Mouse (Mus musculus): ENCODE measurements around the gene Slc25a36. TPM values are rescaled to one million over a fixed set of nuclear protein-coding genes. Genes with fewer than 3 reads are reported as not detected.

Slc25a36 gene
- polyA plus RNA-seq, 1 experiment from 2014 or later = 69.3 TPM

GRCm38 (mm10) chr9:97098985-97099384 is 12.0 kb downstream of the Slc25a36 start:
- Histone ChIP-seq H3K36me3 (ENCODE audit: control insufficient read depth, insufficient read depth, low read length) (peaks cover 7% of the 10 kb centered on the region; the same call in 1 of the 2 replicates), H3K27ac (ENCODE audit: low read length) (no peak overlapping the region), H3K4me3 (ENCODE audit: low read depth, low read length) (no peak overlapping the region), H3K4me2 (ENCODE audit: low read length) (no peak overlapping the region), H3K4me1 (ENCODE audit: control insufficient read depth, insufficient read depth, low read length) (0 out of 2 replicates have a peak, but pooled peaks cover 2% of the 10 kb centered on the region), H3K9ac (ENCODE audit: low read depth, low read length) (no peak overlapping the region), H3K27me3 (ENCODE audit: control insufficient read depth, insufficient read depth, low read depth, low read length) (no peaks in the 10 kb centered on the region), H3K9me3 (replicated peaks; ENCODE audit: control insufficient read depth, low read length, poor library complexity, severe bottlenecking) (no peaks in the 10 kb centered on the region)
- ATAC-seq = no peak
- WGBS = 89% methylated on average over 4 of the region's 4 CpGs

GRCm38 (mm10) chr9:97096180-97096579 is 14.8 kb downstream of the Slc25a36 start:
- H3K36me3 ChIP-seq (ENCODE audit: control insufficient read depth, insufficient read depth, low read length) = peaks cover 12% of the 10 kb centered on the region; the same call in 1 of the 2 replicates
- 95% methylated on average over 1 of the region's 1 CpGs for WGBS
- H3K27ac ChIP-seq (ENCODE audit: low read length) = no peak overlapping the region
- H3K4me2 ChIP-seq (ENCODE audit: low read length) = no peak overlapping the region
- 0 out of 2 replicates have a peak, but pooled peaks cover under 1% of the 10 kb centered on the region for H3K4me1 ChIP-seq (ENCODE audit: control insufficient read depth, insufficient read depth, low read length)
- H3K27me3 ChIP-seq (ENCODE audit: control insufficient read depth, insufficient read depth, low read depth, low read length) = no peaks in the 10 kb centered on the region
- no peaks in the 10 kb centered on the region for H3K9me3 ChIP-seq (replicated peaks; ENCODE audit: control insufficient read depth, low read length, poor library complexity, severe bottlenecking)
- H3K9ac ChIP-seq (ENCODE audit: low read depth, low read length) = no peak overlapping the region
- no peak for ATAC-seq
- H3K4me3 ChIP-seq (ENCODE audit: low read depth, low read length) = no peak overlapping the region

- no peak for ATAC-seq
- Histone ChIP-seq H3K36me3 (ENCODE audit: control insufficient read depth, insufficient read depth, low read length) (peaks cover 12% of the 10 kb centered on the region; the same call in 1 of the 2 replicates), H3K27me3 (ENCODE audit: control insufficient read depth, insufficient read depth, low read depth, low read length) (no peaks in the 10 kb centered on the region), H3K9ac (ENCODE audit: low read depth, low read length) (no peak overlapping the region), H3K27ac (ENCODE audit: low read length) (no peak overlapping the region), H3K9me3 (replicated peaks; ENCODE audit: control insufficient read depth, low read length, poor library complexity, severe bottlenecking) (no peaks in the 10 kb centered on the region), H3K4me2 (ENCODE audit: low read length) (no peak overlapping the region), H3K4me1 (ENCODE audit: control insufficient read depth, insufficient read depth, low read length) (no peaks in the 10 kb centered on the region), H3K4me3 (ENCODE audit: low read depth, low read length) (no peak overlapping the region)
These were observed 23.1 kb downstream of the Slc25a36 start for GRCm38 (mm10) chr9:97087850-97088249.

- no peaks in the 10 kb centered on the region for H3K9me3 ChIP-seq (replicated peaks; ENCODE audit: control insufficient read depth, low read length, poor library complexity, severe bottlenecking)
- no peak for ATAC-seq
These were observed 26.3 kb downstream of the Slc25a36 start for GRCm38 (mm10) chr9:97084628-97085027.

GRCm38 (mm10) chr9:97081106-97081862 is 29.7 kb downstream of the Slc25a36 start:
- 89% methylated on average over 4 of the region's 4 CpGs for WGBS
- no peak for ATAC-seq
- no peak overlapping the region for H3K4me3 ChIP-seq (ENCODE audit: low read depth, low read length)

More at GRCm38 (mm10) chr9:97084628-97085027, 26.3 kb downstream of the Slc25a36 start:
- Histone ChIP-seq H3K27me3 (ENCODE audit: control insufficient read depth, insufficient read depth, low read depth, low read length) (no peaks in the 10 kb centered on the region), H3K9ac (ENCODE audit: low read depth, low read length) (no peak overlapping the region), H3K4me3 (ENCODE audit: low read depth, low read length) (no peak overlapping the region), H3K36me3 (ENCODE audit: control insufficient read depth, insufficient read depth, low read length) (peaks cover 7% of the 10 kb centered on the region; the same call in 1 of the 2 replicates), H3K4me1 (ENCODE audit: control insufficient read depth, insufficient read depth, low read length) (no peaks in the 10 kb centered on the region), H3K27ac (ENCODE audit: low read length) (no peak overlapping the region), H3K4me2 (ENCODE audit: low read length) (no peak overlapping the region)
- whole genome bisulfite sequencing = 94% methylated on average over 2 of the region's 2 CpGs

GRCm38 (mm10) chr9:97069911-97070310 is 41.0 kb downstream of the Slc25a36 start:
- peaks cover 4% of the 10 kb centered on the region; the same call in 1 of the 2 replicates for H3K4me1 ChIP-seq (ENCODE audit: control insufficient read depth, insufficient read depth, low read length)
- WGBS = 82% methylated on average over 5 of the region's 5 CpGs
- H3K4me3 ChIP-seq (ENCODE audit: low read depth, low read length) = no peak overlapping the region
- H3K9me3 ChIP-seq (replicated peaks; ENCODE audit: control insufficient read depth, low read length, poor library complexity, severe bottlenecking) = no peaks in the 10 kb centered on the region
- H3K27ac ChIP-seq (ENCODE audit: low read length) = no peak overlapping the region
- H3K36me3 ChIP-seq (ENCODE audit: control insufficient read depth, insufficient read depth, low read length) = no peaks in the 10 kb centered on the region
- no peak for ATAC-seq
- H3K9ac ChIP-seq (ENCODE audit: low read depth, low read length) = no peak overlapping the region
- no peaks in the 10 kb centered on the region for H3K27me3 ChIP-seq (ENCODE audit: control insufficient read depth, insufficient read depth, low read depth, low read length)
- H3K4me2 ChIP-seq (ENCODE audit: low read length) = no peak overlapping the region

More at GRCm38 (mm10) chr9:97081106-97081862, 29.7 kb downstream of the Slc25a36 start:
- Histone ChIP-seq H3K9ac (ENCODE audit: low read depth, low read length) (no peak overlapping the region), H3K4me1 (ENCODE audit: control insufficient read depth, insufficient read depth, low read length) (no peaks in the 10 kb centered on the region), H3K27ac (ENCODE audit: low read length) (no peak overlapping the region), H3K4me2 (ENCODE audit: low read length) (no peak overlapping the region), H3K27me3 (ENCODE audit: control insufficient read depth, insufficient read depth, low read depth, low read length) (no peaks in the 10 kb centered on the region), H3K36me3 (ENCODE audit: control insufficient read depth, insufficient read depth, low read length) (peaks cover 7% of the 10 kb centered on the region; the same call in 1 of the 2 replicates), H3K9me3 (replicated peaks; ENCODE audit: control insufficient read depth, low read length, poor library complexity, severe bottlenecking) (no peaks in the 10 kb centered on the region)

- WGBS = 92% methylated on average over 5 of the region's 5 CpGs
- no peak for ATAC-seq
- no peaks in the 10 kb centered on the region for H3K27me3 ChIP-seq (ENCODE audit: control insufficient read depth, insufficient read depth, low read depth, low read length)
- no peak overlapping the region for H3K9ac ChIP-seq (ENCODE audit: low read depth, low read length)
- no peak overlapping the region for H3K4me3 ChIP-seq (ENCODE audit: low read depth, low read length)
- no peak overlapping the region for H3K27ac ChIP-seq (ENCODE audit: low read length)
- no peaks in the 10 kb centered on the region for H3K36me3 ChIP-seq (ENCODE audit: control insufficient read depth, insufficient read depth, low read length)
- H3K4me1 ChIP-seq (ENCODE audit: control insufficient read depth, insufficient read depth, low read length) = peaks cover 4% of the 10 kb centered on the region; the same call in 1 of the 2 replicates
- H3K9me3 ChIP-seq (replicated peaks; ENCODE audit: control insufficient read depth, low read length, poor library complexity, severe bottlenecking) = no peaks in the 10 kb centered on the region
- no peak overlapping the region for H3K4me2 ChIP-seq (ENCODE audit: low read length)
These were observed 41.5 kb downstream of the Slc25a36 start for GRCm38 (mm10) chr9:97069466-97069865.

GRCm38 (mm10) chr9:97068201-97069095 is 42.5 kb downstream of the Slc25a36 start:
- ATAC-seq = peak; percentile 85
- H3K36me3 ChIP-seq (ENCODE audit: control insufficient read depth, insufficient read depth, low read length) = no peaks in the 10 kb centered on the region
- H3K4me2 ChIP-seq (ENCODE audit: low read length) = no peak overlapping the region
- no peaks in the 10 kb centered on the region for H3K9me3 ChIP-seq (replicated peaks; ENCODE audit: control insufficient read depth, low read length, poor library complexity, severe bottlenecking)
- WGBS = 50% methylated on average over 9 of the region's 9 CpGs
- H3K27ac ChIP-seq (ENCODE audit: low read length) = no peak overlapping the region
- no peak overlapping the region for H3K9ac ChIP-seq (ENCODE audit: low read depth, low read length)
- no peaks in the 10 kb centered on the region for H3K27me3 ChIP-seq (ENCODE audit: control insufficient read depth, insufficient read depth, low read depth, low read length)
- H3K4me1 ChIP-seq (ENCODE audit: control insufficient read depth, insufficient read depth, low read length) = peaks cover 4% of the 10 kb centered on the region; the same call in 1 of the 2 replicates
- no peak overlapping the region for H3K4me3 ChIP-seq (ENCODE audit: low read depth, low read length)

All from midbrain, embryonic 16.5 days (tissue).